Mouse (Mus musculus) regulatory T cell (primary cell): ENCODE data around the gene Cenpx.

Experiments
- in situ Hi-C: fragments of 300-600 bp; cut with MboI, MseI; formaldehyde crosslinking; loops from one replicate; pipeline ENCODE4 v1.15.1; 2025; ENCODE audit warnings: high pct_unique_total_duplicates

The Cenpx gene

DNA sequence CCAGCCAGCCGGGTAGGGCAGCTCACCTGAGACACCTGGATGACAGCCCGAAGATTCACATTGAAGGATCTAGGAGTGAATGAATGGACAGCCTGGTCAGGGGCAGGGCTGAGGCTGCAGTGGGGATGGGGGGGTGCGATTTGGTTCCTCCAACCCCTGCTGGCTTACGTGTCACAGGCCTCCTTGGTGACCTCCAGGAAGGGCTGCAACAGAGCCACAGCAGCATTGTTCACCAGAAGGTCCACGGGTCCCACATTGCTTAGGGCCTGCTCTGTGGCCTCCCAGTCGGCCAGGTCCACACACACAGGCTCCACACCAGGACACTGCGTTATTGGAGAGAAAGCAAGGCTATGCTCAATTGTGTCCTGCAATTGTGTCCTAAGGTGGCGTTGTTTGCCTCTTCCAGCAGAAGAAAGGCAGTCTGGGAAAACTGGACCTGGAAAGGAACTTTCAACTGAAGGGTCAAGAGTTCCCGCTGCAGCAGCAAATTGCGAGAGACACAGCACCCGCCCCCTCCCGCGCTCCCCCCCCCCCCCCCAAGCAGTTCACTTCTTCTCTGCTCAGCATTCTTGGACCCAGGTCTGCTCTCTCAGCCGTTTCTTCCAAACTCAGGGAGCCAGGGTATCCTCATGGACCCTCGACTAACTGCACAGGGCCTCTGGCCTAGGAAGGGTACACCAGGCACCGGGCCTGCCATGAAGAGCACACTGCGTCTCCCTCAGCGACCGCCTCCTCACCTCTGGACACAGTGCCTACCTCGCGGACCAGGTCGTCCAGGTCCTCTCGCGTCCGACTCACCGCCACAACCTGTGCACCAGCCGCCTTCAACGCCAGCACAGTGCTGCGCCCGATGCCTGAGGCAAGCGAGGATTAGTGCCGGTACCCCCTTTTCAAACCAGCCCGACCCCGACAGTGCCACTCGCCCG lies 13.0 kb upstream of the Cenpx start:
- in situ Hi-C loops = loop anchor here (5.0 to 25.0 kb wide), 2 partner anchors 41 to 914 kb away; no protein-coding TSS in a partner anchor

- in situ Hi-C loops = no loop called here
Measured at GRCm38 (mm10) chr11:120723509-120723908, 10.0 kb upstream of the Cenpx start.

GRCm38 (mm10) chr11:120722761-120723382 lies 9.3 kb upstream of the Cenpx start:
- in situ Hi-C loops = no loop called here

DNA sequence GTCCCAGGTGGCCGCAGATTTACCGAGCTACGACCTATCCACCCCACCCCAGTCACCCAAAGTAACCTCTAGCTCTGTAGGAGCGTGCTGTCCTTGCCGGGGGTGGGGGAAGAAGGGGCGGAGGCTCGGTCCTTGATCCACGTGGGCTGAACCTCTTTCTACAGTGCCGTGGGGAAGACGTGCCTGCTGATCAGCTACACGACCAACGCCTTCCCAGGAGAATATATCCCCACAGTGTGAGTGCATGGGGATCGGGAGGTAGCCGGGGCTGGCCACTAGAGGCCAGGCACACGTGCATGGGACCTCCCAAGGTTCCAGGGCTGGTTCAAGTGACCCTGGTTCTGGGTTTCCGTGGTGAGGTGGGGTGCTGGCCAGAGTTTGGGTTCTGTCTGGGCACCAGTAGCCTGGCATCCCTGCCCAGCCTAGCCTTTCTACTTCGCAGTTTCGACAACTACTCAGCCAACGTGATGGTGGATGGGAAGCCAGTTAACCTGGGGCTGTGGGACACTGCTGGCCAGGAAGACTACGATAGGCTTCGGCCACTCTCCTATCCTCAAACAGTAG lies 8.6 kb upstream of the Cenpx start:
- in situ Hi-C loops = no loop called here

DNA sequence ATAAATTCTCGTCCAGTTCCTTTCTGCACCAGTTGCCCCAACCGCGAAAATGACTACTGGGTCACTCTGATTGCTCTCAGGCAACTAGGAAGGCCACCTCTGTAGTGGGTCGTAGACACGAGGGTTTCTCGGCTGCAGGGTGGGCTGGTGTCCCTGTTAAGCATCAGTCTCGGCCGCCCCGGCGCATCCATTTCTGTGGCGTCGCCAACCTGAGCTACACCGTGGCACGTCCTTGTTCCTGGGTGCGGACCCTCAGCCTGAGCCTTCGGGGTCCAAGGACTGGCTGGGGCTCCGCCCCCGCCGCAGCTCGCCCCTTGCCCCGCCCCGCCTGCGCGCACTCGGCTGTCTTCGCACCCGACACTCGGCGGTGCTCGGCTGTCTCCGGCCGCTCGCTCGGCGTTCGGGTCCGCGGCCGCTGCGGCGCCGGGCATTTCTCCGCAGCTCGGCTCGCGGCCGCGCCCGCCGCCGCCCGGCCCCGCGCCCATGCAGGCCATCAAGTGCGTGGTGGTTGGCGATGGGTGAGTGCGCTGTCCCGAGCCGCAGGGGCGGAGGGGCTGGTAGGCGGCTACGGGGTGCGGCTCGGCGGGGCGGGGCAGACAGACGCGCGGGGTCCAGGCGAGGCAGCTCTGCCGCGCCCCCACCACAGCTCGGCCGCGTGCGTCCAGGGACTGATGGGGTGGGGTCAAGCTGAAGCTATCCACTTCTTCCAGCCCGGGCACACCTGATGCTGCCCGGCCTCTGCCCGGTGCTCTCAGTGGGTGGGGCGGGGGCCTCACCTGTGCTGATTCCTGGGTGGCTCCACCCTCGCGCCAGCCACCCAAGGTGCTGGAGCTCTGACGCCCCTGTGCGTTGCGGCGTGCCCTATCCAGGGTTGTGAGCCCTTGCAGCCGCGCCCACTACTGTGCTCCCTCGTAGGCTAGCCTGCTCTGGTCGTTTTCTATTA lies 7.9 kb upstream of the Cenpx start, which contains the start of gene Rac3:
Gene Rac3 (plus strand): TSS at position 347 of the 943 bp plus-strand sequence.
- in situ Hi-C loops = no loop called here

- in situ Hi-C loops = no loop called here
Measured at GRCm38 (mm10) chr11:120720450-120720849, 6.9 kb upstream of the Cenpx start.

DNA sequence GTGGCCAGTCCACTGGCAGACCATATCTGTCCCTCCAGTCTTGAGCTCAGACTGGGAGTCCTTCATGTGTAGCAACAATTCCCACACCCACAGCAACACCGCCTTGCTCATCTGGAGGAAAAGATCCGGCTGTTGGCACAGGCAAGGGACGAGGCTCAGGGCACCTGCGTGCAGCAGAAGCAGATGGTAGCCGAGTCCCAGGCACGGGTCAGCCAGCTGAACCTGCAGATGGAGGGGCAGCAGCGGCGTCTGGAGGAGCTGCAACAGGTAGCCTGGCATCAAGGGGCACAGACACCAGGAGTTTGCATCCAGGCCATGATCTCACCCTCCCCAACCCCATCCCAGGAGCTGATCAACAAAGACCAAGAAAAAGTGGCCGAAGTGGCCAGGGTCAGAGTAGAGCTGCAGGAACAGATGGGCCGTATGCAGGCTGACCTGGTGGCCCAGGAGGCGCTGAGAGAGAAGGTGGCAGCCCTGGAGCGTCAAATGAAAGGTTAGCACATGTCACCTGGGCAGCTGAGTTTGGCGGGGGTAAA lies 6.4 kb upstream of the Cenpx start:
- in situ Hi-C loops = no loop called here

DNA sequence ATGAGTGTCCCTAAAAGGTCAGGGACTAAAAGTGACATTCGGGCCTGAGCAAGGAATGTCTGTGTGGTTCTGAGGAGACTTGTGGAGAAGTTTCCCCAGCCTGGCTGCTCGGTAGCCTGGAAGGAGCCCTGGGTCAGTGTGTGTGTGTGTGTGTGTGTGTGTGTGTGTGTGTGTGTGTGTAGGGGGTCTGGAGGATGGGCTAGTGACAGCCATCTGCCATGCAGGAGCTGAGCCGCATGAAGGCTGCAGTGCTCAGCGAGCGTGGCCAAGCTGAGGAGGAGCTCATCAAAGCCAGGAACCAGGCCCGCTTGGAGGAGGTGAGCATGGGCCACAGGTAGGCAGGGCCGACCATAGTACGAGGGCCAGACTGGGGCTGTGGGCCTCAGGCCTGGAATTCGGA lies 5.7 kb upstream of the Cenpx start:
- in situ Hi-C loops = no loop called here

- in situ Hi-C loops = no loop called here
Measured at GRCm38 (mm10) chr11:120715131-120715530, 1.6 kb upstream of the Cenpx start.

DNA sequence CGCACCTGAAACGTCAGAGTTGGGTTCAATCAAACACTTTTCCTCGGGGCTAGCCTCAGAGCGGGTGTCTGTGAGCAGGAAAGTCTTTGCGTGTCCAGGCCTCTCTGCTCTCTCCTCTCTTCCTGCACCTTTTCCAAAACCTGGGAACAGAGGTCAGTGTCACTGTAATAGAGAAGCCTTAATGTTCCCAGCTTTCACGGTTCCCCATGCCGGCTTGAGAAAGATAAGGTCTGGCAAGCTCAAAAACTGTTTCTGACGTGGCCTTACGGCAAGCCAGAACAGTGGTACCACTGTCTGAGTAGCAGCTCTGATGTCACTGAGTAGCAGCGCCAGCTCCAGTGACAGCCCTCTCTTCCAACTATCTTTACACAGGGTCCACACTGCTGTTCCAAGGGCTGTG lies 1.0 kb upstream of the Cenpx start:
- in situ Hi-C loops = loop anchor here (5.0 kb wide), 1 partner anchor 92 kb away; no protein-coding TSS in a partner anchor

- in situ Hi-C loops = loop anchor here (5.0 kb wide), 1 partner anchor 91 kb away; no protein-coding TSS in a partner anchor
Measured at GRCm38 (mm10) chr11:120712771-120713568, 568 bp downstream of the Cenpx start.

- in situ Hi-C loops = loop anchor here (5.0 kb wide), 1 partner anchor 90 kb away; no protein-coding TSS in a partner anchor
Measured at GRCm38 (mm10) chr11:120711980-120712604, 1.4 kb downstream of the Cenpx start.

GRCm38 (mm10) chr11:120710672-120711071 lies 2.9 kb downstream of the Cenpx start:
- in situ Hi-C loops = loop anchor here (5.0 kb wide), 1 partner anchor 88 kb away; no protein-coding TSS in a partner anchor

- in situ Hi-C loops = no loop called here
Measured at GRCm38 (mm10) chr11:120709551-120709950, 4.0 kb downstream of the Cenpx start.

DNA sequence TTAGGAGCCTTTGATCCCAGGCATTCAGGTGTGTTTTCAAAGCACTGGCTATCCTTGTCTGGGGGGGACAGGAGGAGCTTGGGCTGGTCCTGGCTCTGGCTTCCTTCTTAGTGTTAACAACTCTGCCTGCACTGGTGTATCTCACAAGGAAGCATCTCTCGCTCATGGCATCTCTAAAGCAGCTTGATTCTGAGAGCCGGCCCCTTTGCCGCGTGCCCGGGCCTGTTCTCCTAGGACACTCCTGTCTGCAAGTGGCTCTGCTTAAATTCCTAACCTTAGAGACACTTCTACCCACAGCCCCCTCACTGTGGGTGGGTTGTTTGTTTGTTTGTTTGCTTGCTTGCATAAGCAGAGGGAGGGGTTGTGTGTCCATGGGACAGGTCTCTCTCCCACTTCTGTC lies 5.6 kb downstream of the Cenpx start:
- in situ Hi-C loops = no loop called here

- in situ Hi-C loops = no loop called here
Measured at GRCm38 (mm10) chr11:120707225-120707624, 6.3 kb downstream of the Cenpx start.

- in situ Hi-C loops = no loop called here
Measured at GRCm38 (mm10) chr11:120706120-120706519, 7.4 kb downstream of the Cenpx start.

- in situ Hi-C loops = no loop called here
Measured at GRCm38 (mm10) chr11:120704486-120705325, 8.8 kb downstream of the Cenpx start.
